Mouse (Mus musculus): ENCODE results near the gene Ppp1r36.
"Not testable (repeated sequence)": the region's sequence is repeated elsewhere in the genome, so short reads cannot be mapped to it uniquely, and the experiment has no call there.

Ppp1r36 gene

DNA sequence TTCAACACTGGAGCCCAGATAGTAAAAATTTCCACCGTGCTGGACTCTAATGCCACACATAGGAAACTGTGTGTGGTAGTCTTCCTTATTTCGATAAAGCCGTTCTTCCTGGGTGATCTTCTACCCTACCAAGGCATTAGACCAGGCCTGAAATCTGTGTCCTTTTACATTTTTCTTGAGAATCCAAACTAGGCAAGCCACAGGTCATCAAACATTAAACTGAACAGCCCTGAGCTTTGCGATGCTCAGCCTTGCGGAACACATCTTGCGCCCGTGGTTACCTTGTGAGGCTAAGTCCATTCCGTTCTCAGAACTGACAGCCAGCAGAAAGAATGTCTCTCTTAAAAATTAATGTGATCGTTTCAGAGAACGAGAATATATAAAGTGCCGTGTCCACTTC is 28.9 kb downstream of the Ppp1r36 start:
- DNase-seq (ENCODE audit: low spot score in 2 of 2): no peak

DNA sequence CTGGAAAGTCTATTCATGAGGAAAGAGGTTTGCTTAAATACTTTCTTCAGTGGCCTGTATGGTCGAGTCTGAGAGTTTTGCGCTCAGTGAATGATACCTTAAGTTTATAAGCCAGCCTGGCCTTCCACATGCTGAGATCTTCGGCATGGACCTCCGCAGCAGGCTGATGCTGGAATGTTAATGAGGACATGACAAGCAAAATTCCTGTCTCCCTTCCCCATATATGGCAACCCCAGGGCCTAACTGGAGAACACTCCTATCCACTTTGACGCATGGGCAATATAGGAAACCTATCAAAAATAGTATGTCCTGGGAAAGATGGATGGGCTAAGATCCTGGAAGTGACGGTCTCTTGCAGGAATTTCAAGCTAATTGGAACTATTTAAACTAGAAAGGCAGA is 30.8 kb downstream of the Ppp1r36 start:
- DNase-seq (ENCODE audit: low spot score in 2 of 2): no peak

GRCm38 (mm10) chr12:76452203-76452602 is 34.9 kb downstream of the Ppp1r36 start:
- no peak for DNase-seq (ENCODE audit: low spot score in 2 of 2)

DNA sequence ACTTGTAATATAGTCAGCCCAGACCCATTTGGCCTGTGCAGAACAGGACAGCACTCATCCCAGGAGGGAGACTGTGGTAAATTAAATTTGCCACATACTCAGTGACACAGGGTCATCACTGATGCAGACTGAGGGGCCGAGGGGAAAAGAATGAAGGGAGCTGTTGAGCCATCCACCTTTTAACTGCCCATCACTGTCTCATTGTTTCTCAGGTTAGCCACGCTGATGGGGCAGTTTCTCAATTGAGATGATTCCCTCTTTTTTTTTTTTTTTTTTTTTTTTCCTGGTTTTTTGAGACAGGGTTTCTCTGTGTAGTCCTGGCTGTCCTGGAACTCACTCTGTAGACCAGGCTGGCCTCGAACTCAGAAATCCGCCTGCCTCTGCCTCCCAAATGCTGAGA is 41.1 kb downstream of the Ppp1r36 start:
- not testable (repeated sequence) for DNase-seq (ENCODE audit: low spot score in 2 of 2)

- DNase-seq (ENCODE audit: low spot score in 2 of 2): no peak
These were observed 41.7 kb downstream of the Ppp1r36 start for GRCm38 (mm10) chr12:76459032-76459431.

GRCm38 (mm10) chr12:76463391-76463790 is 46.1 kb downstream of the Ppp1r36 start:
- DNase-seq (ENCODE audit: low spot score in 2 of 2): no peak

DNA sequence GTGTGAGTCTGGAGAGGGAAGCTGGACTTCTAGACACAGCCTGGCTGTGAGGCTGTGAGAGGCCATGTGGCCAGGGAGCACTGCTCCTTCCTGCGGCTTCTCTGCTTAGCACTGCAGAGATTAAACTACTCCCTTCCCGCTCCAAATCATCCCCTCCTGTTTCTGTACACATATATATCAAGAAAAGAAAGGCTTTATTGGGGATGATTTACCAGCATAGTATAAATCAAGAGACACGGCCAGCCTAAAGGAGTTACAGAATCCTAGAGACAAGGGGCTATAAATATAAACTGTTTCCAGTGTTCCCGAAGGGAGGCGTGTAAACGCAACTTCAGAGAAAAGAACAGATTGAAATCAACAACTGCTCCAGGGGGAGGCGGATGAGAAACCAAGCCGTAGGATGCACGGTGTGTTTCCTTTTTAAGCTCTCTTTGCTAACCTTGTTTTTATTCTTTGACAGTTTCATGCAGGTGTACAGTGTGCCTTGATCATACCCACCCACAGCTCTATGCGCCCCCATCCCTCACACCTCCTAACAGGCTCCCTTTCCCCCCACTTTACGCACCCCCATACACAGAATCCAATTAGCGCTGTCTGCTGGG is 47.4 kb downstream of the Ppp1r36 start:
- DNase-seq (ENCODE audit: low spot score in 2 of 2): no peak

DNA sequence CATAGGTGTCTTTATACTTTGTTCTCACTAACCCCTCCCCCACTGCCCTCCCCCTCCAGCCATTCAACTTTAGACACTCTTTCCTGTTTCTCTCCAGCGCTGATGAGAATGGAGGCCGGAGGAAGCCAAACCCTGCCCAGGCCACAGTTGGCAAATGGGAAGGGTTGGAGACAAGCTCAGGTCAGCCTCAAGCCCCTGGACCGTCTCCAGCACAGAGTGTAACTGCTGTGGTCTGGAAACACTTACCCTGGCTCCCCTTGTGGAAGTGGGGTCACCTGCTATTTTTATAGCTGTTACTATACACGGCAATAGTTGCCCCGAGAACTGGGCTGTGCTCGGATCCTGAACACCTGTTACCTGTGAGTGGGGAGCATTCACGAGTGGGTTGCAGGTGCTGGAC is 49.3 kb downstream of the Ppp1r36 start:
- no peak for DNase-seq (ENCODE audit: low spot score in 2 of 2)

DNA sequence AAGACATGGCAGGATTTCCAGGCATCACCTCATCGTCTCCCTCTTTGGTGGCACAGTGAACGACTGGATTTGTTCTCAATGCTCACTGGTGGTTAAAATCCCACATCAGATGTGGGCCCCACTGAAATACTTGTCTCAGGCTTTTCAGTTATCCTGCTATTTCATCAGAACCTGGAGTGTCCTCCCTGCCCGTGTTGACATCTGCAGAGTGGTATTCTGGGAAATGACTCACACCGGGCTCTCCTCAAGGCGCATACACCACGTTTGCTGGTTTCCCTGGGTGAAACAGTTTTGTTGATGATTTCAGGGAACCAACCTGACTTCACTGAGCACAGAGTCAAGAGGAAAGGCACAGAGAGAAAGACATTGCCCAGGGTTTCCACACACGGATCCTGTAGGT is 49.9 kb downstream of the Ppp1r36 start:
- no peak for DNase-seq (ENCODE audit: low spot score in 2 of 2)

DNA sequence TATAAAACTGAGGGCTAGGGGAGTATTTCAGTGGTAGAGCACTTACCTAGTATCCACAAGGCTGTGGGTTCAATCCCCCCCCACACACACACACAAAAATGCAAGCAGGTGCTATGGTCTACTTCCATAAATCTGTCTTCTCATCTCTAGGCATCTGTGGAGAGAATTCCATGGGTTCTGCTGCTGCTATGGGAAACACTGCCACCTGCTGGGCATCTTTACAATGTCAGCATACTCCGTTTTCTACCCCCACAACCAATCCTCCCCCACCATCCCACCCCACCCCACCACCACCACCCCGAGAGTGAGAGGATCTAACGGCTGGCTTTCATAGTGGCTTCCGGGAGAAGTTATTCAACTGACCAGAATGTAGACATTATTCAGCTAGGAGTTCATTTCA is 54.7 kb downstream of the Ppp1r36 start:
- DNase-seq (ENCODE audit: low spot score in 2 of 2): peak; percentile 60 to 66

DNA sequence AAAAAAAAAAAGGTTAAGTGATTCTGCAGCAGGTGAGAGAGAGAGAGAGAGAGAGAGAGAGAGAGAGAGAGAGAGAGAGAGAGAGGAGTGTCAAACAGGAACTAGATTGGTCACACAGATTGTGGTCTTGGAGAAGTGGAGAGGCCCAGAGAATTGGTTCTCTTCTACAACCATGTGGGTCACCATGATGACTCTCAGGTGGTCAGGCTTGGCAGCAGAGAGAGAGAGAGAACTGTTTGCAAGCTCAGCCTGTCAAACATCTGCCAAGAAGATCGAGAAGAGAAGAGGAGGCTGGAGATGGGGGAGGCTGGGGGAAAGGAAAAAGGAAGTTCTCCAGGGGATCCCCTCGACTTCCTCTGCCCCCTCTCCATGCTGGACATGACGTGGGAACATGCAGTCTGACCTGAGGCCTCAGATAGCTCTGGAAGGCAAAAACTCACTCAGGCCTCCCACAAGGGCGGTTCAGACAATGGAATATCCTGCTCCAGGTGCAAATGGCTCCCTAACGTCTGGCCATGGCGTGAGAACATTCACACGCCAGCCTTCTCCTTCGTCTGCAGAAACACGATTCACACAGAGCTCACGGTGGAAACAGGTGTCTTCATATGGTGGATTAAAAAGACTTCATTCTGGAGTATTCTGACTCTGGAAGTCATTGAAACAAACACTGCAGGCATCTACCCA is 56.4 kb downstream of the Ppp1r36 start:
- DNase-seq (ENCODE audit: low spot score in 2 of 2): no peak

DNA sequence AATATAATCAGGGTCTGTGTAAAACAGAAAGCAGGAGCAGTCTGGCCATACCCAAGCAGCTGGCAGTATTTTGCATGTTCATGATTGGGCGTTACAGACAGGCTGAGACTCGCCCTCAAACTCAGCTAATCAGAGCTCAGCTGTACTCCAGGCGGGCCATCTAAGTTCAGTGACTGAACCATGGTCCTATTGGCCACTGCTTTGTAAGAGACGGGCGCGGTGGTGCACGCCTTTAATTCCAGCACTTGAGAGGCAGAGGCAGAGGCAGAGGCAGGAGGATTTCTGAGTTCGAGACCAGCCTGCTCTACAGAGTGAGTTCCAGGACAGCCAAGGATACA is 56.9 kb downstream of the Ppp1r36 start:
- DNase-seq (ENCODE audit: low spot score in 2 of 2): no peak

DNA sequence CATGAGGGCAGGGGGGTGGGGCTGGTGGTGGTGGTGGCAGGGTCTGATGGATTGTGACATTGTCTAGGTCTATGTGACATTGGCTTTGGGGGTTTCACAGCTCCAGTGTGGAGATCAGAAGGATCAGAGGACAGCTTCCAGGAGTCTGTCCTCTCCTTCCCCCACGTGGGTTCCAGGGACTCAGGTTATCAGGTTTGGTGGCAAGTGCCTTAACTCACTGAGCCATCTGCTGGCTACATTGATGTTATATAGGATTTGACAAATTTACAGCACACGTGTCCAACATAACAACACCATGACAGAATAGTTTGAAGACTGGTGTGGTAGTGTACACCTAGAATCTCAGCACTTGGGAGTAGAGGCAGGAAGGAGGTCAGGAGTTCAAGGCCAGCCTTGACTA is 57.5 kb downstream of the Ppp1r36 start:
- no peak for DNase-seq (ENCODE audit: low spot score in 2 of 2)

GRCm38 (mm10) chr12:76476146-76476545 is 58.8 kb downstream of the Ppp1r36 start:
- DNase-seq (ENCODE audit: low spot score in 2 of 2): no peak

GRCm38 (mm10) chr12:76478309-76479023 is 61.1 kb downstream of the Ppp1r36 start:
- no peak for DNase-seq (ENCODE audit: low spot score in 2 of 2)

GRCm38 (mm10) chr12:76479174-76479573 is 61.8 kb downstream of the Ppp1r36 start:
- no peak for DNase-seq (ENCODE audit: low spot score in 2 of 2)

DNA sequence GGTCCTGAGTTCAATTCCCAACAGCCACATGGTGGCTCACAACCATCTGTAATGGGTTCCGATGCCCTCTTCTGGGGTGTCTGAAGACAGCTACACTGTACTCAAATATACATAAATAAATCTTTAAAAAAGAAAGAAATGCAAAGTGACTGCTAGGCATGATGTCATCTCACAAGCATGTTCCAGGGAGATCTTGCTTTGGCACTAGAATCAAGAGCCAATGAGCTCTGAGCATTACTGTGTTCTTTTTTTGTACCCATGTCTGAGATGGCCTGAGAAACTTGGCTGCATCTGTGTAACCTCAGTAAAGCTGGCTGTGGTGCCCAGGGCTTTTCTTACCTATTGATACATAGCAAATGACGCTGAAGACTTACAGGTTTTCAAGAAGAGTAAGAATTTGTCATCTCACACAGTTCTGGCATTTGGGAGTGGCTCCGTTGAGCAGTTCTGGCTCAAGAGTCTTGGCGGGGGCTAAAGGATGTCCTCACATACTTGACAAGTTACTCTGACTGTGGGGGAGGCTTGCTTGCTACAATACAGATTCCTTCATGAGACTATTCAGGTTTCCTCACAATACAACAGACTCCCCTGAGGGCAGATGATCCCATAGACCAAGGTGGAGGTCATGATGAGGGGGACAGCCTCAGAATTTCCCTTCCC is 62.6 kb downstream of the Ppp1r36 start:
- DNase-seq (ENCODE audit: low spot score in 2 of 2): no peak

DNA sequence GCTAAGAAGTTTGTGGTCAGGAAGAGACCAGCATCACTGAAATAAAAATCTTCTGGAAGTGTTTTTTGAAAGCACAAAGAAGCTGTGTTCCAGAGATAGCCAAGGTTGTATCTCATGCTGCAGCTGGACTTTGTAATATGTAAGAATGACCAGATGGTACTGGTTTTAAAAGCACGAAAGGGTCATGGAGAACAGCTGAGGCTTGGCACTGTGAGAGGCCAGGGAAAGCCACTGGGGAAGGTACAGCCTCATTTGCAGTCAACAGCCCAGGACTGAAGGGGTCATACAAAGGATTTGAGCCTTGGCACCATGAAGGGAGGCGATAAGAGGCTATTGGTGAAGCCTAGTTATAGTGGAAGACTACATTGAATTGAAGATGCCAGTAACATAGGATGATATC is 65.1 kb downstream of the Ppp1r36 start:
- DNase-seq (ENCODE audit: low spot score in 2 of 2): no peak

DNA sequence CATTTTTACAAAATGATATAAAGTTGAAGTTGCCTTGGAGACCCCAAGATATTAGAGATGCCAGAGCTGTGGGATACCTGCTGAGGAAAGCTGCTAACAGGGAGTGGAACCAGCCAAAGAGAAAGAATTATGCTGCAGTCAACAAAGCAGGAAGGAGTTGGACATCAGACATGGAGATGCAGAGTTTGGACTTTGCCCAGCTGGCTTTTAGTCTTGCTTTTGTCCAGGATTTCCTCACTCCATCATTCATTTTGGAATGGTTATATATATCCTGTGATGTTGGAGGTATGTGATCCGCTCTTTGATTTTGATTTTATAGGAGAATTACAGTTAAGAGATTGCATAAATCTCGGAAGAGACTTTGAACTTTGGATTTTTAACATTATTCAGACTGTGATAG is 65.6 kb downstream of the Ppp1r36 start:
- DNase-seq (ENCODE audit: low spot score in 2 of 2): no peak

GRCm38 (mm10) chr12:76484881-76485280 is 67.5 kb downstream of the Ppp1r36 start:
- DNase-seq (ENCODE audit: low spot score in 2 of 2): no peak

GRCm38 (mm10) chr12:76485381-76485780 is 68.0 kb downstream of the Ppp1r36 start:
- no peak for DNase-seq (ENCODE audit: low spot score in 2 of 2)

GRCm38 (mm10) chr12:76486943-76487342 is 69.6 kb downstream of the Ppp1r36 start:
- no peak for DNase-seq (ENCODE audit: low spot score in 2 of 2)
